Comparison of ENCODE assay signal across 10 mouse cellular contexts in genomic region chr2:160657801-160658442, GRCm38 (mm10). TPM values are rescaled to one million over a fixed set of nuclear protein-coding genes. Genes with fewer than 3 reads are reported as not detected.
A peak's percentile ranks its signal among the peaks of the same experiment; 100 is the strongest.
DNase-seq lines count a peak whose midpoint lies in the region; ATAC-seq and TF ChIP-seq lines count a peak whose summit lies in the region.
"Had no signal": no experiment of that assay in that cellular context is flagged by ENCODE, and none has a peak within 500 bp of the region (broad histone marks: within the 10 kb centered on the region; RNA-seq: fewer than 3 reads in every experiment).

No protein-coding gene starts in this region.

- TF ChIP-seq POLR2A in myocyte (IDR thresholded peaks at IDR 0.05; ENCODE audit: insufficient read length, low read depth): no peak

- peaks cover 36% of the 10 kb centered on the region for H3K36me3 ChIP-seq in myocyte (ENCODE audit: control insufficient read depth, insufficient read depth)

- TF ChIP-seq CTCF in layer of hippocampus, adult 2 months (conservative IDR thresholded peaks at IDR 0.05): no peak

- peak overlapping the region; percentile 1 for H3K4me2 ChIP-seq in myocyte (ENCODE audit: low read depth)

- no peak for DNase-seq in layer of hippocampus, adult 2 months (ENCODE audit: low spot score in 2 of 2)
- no peak for DNase-seq in layer of hippocampus, postnatal 14 days (ENCODE audit: low spot score in 2 of 2)
- peak; percentile 38 for DNase-seq in NIH3T3 (ENCODE audit: low read depth)
- no peak for DNase-seq in lung, postnatal 14 days
- no peak for DNase-seq in ovary, postnatal 14 days (ENCODE audit: low spot score)
- DNase-seq in layer of hippocampus, adult 18-20 months (ENCODE audit: low spot score in 2 of 2): no peak
- DNase-seq: adrenal gland, postnatal 36 days; cerebellum, postnatal 10 days had no signal

- ATAC-seq in inflammation-experienced regulatory T-cells, adult 6 months: peak; percentile 53

- H3K27me3 ChIP-seq in myocyte (ENCODE audit: control insufficient read depth, insufficient read depth, insufficient read length): no peaks in the 10 kb centered on the region

- no peak overlapping the region for H3ac ChIP-seq in myocyte (ENCODE audit: control insufficient read depth, insufficient read length)

- H3K79me2 ChIP-seq in myocyte (ENCODE audit: control insufficient read depth, insufficient read depth): peaks cover 97% of the 10 kb centered on the region

- peak overlapping the region; percentile 24; the same call in 1 of the 2 replicates for H3K27ac ChIP-seq in layer of hippocampus, adult 2 months

- H3K4me3 ChIP-seq in layer of hippocampus, adult 2 months: no peak overlapping the region
- H3K4me3 ChIP-seq in myocyte: no peak overlapping the region

TF ChIP-seq in myocyte, 11 proteins besides CTCF, POLR2A, EP300 and RAD21:
- TF ChIP-seq MYOD1 (IDR thresholded peaks at IDR 0.05; ENCODE audit: control insufficient read depth in 1 of 3, insufficient read length in 2 of 3, low read depth in 2 of 3) (peak in 1 of 3 experiments; percentile 61), MAX (IDR thresholded peaks at IDR 0.05; ENCODE audit: low read depth) (no peak), MYOG (IDR thresholded peaks at IDR 0.05; ENCODE audit: control insufficient read depth in 1 of 3, insufficient read depth in 1 of 3, insufficient read length in 2 of 3, low read depth in 2 of 3) (peak in 1 of 3 experiments; percentile 24)

RNA-seq across cellular contexts. Expression of gene Top1, which starts 12.2 kb away (rescaled TPM):
- total RNA-seq in layer of hippocampus, adult 2 months (2021): 10 to 100 TPM; 79.4 to 83.9 TPM
- total RNA-seq in layer of hippocampus, postnatal 14 days (2021): 10 to 100 TPM; 80.3 to 88.0 TPM
- 10 to 100 TPM; 84.6 to 91.2 (median 89.9) TPM for polyA plus RNA-seq in inflammation-experienced regulatory T-cells, adult 6 months (2017; shearing (Covaris generic))
- 37.2 TPM for polyA plus RNA-seq in myocyte (2012; fragmentation: generic; extraction: Trizol)
- 10 to 100 TPM; 79.0 to 80.3 TPM for total RNA-seq in layer of hippocampus, adult 18-20 months (2021)
